Mouse (Mus musculus): ENCODE results near the gene Hivep3. TPM values are rescaled to one million over a fixed set of nuclear protein-coding genes. Genes with fewer than 3 reads are reported as not detected.

The Hivep3 gene
- polyA plus RNA-seq, 1 experiment from 2014 or later, result 9.7 TPM

- no peak overlapping the region for H3K27ac ChIP-seq
- WGBS (ENCODE audit: missing documents), result 82% methylated on average over 5 of the region's 5 CpGs
- no peak overlapping the region for H3K4me3 ChIP-seq (ENCODE audit: inconsistent target)
- no peaks in the 10 kb centered on the region for H3K79me2 ChIP-seq (ENCODE audit: inconsistent target)
- no peaks in the 10 kb centered on the region for H3K36me3 ChIP-seq (ENCODE audit: inconsistent target)
Measured at GRCm38 (mm10) chr4:119979238-119979829, 245.8 kb downstream of the Hivep3 start.

- H3K4me3 ChIP-seq (ENCODE audit: inconsistent target), result no peak overlapping the region
- WGBS (ENCODE audit: missing documents), result 46% methylated on average over 2 of the region's 2 CpGs
- no peak overlapping the region for H3K27ac ChIP-seq
- no peaks in the 10 kb centered on the region for H3K79me2 ChIP-seq (ENCODE audit: inconsistent target)
- no peaks in the 10 kb centered on the region for H3K36me3 ChIP-seq (ENCODE audit: inconsistent target)
Measured at GRCm38 (mm10) chr4:119979918-119980317, 246.3 kb downstream of the Hivep3 start.

GRCm38 (mm10) chr4:119981047-119981720 lies 247.6 kb downstream of the Hivep3 start:
- Histone ChIP-seq H3K27ac (no peak overlapping the region), H3K4me3 (ENCODE audit: inconsistent target) (no peak overlapping the region), H3K36me3 (ENCODE audit: inconsistent target) (no peaks in the 10 kb centered on the region), H3K79me2 (ENCODE audit: inconsistent target) (no peaks in the 10 kb centered on the region)
- WGBS (ENCODE audit: missing documents), result 98% methylated on average over 12 of the region's 12 CpGs

GRCm38 (mm10) chr4:119986065-119986464 lies 252.5 kb downstream of the Hivep3 start:
- H3K4me3 ChIP-seq (ENCODE audit: inconsistent target), result no peak overlapping the region
- H3K27ac ChIP-seq, result no peak overlapping the region
- WGBS (ENCODE audit: missing documents), result 90% methylated on average over 5 of the region's 5 CpGs
- H3K79me2 ChIP-seq (ENCODE audit: inconsistent target), result no peaks in the 10 kb centered on the region
- no peaks in the 10 kb centered on the region for H3K36me3 ChIP-seq (ENCODE audit: inconsistent target)

GRCm38 (mm10) chr4:119986580-119987291 lies 253.2 kb downstream of the Hivep3 start:
- Histone ChIP-seq H3K27ac (no peak overlapping the region), H3K4me3 (ENCODE audit: inconsistent target) (no peak overlapping the region), H3K36me3 (ENCODE audit: inconsistent target) (no peaks in the 10 kb centered on the region), H3K79me2 (ENCODE audit: inconsistent target) (no peaks in the 10 kb centered on the region)
- WGBS (ENCODE audit: missing documents), result 92% methylated on average over 5 of the region's 5 CpGs

GRCm38 (mm10) chr4:119987376-119988087 lies 253.9 kb downstream of the Hivep3 start:
- no peak overlapping the region for H3K4me3 ChIP-seq (ENCODE audit: inconsistent target)
- WGBS (ENCODE audit: missing documents), result 73% methylated on average over 4 of the region's 4 CpGs
- no peaks in the 10 kb centered on the region for H3K79me2 ChIP-seq (ENCODE audit: inconsistent target)
- H3K36me3 ChIP-seq (ENCODE audit: inconsistent target), result no peaks in the 10 kb centered on the region
- no peak overlapping the region for H3K27ac ChIP-seq

GRCm38 (mm10) chr4:119989031-119989693 lies 255.6 kb downstream of the Hivep3 start:
- Histone ChIP-seq H3K36me3 (ENCODE audit: inconsistent target) (no peaks in the 10 kb centered on the region), H3K4me3 (ENCODE audit: inconsistent target) (no peak overlapping the region), H3K27ac (no peak overlapping the region), H3K79me2 (ENCODE audit: inconsistent target) (no peaks in the 10 kb centered on the region)
- 95% methylated on average over 3 of the region's 3 CpGs for WGBS (ENCODE audit: missing documents)

GRCm38 (mm10) chr4:119990346-119990745 lies 256.8 kb downstream of the Hivep3 start:
- no peak overlapping the region for H3K27ac ChIP-seq
- 73% methylated on average over 3 of the region's 3 CpGs for WGBS (ENCODE audit: missing documents)
- H3K36me3 ChIP-seq (ENCODE audit: inconsistent target), result no peaks in the 10 kb centered on the region
- no peak overlapping the region for H3K4me3 ChIP-seq (ENCODE audit: inconsistent target)
- H3K79me2 ChIP-seq (ENCODE audit: inconsistent target), result no peaks in the 10 kb centered on the region

- 97% methylated on average over 3 of the region's 3 CpGs for WGBS (ENCODE audit: missing documents)
- H3K36me3 ChIP-seq (ENCODE audit: inconsistent target), result no peaks in the 10 kb centered on the region
- no peak overlapping the region for H3K4me3 ChIP-seq (ENCODE audit: inconsistent target)
- H3K79me2 ChIP-seq (ENCODE audit: inconsistent target), result no peaks in the 10 kb centered on the region
- H3K27ac ChIP-seq, result no peak overlapping the region
Measured at GRCm38 (mm10) chr4:119990841-119991240, 257.3 kb downstream of the Hivep3 start.

- H3K27ac ChIP-seq, result no peak overlapping the region
- no peaks in the 10 kb centered on the region for H3K36me3 ChIP-seq (ENCODE audit: inconsistent target)
- 45% methylated on average over 4 of the region's 4 CpGs for WGBS (ENCODE audit: missing documents)
- no peak overlapping the region for H3K4me3 ChIP-seq (ENCODE audit: inconsistent target)
- no peaks in the 10 kb centered on the region for H3K79me2 ChIP-seq (ENCODE audit: inconsistent target)
Measured at GRCm38 (mm10) chr4:119991758-119992157, 258.2 kb downstream of the Hivep3 start.

- Histone ChIP-seq H3K27ac (no peak overlapping the region), H3K79me2 (ENCODE audit: inconsistent target) (no peaks in the 10 kb centered on the region), H3K4me3 (ENCODE audit: inconsistent target) (no peak overlapping the region), H3K36me3 (ENCODE audit: inconsistent target) (no peaks in the 10 kb centered on the region)
- 83% methylated on average over 1 of the region's 1 CpGs for WGBS (ENCODE audit: missing documents)
Measured at GRCm38 (mm10) chr4:119996377-119996776, 262.8 kb downstream of the Hivep3 start.

GRCm38 (mm10) chr4:119997351-119997750 lies 263.8 kb downstream of the Hivep3 start:
- Histone ChIP-seq H3K4me3 (ENCODE audit: inconsistent target) (no peak overlapping the region), H3K36me3 (ENCODE audit: inconsistent target) (no peaks in the 10 kb centered on the region)
- WGBS (ENCODE audit: missing documents), result 96% methylated on average over 7 of the region's 7 CpGs

GRCm38 (mm10) chr4:119998911-119999310 lies 265.3 kb downstream of the Hivep3 start:
- no peaks in the 10 kb centered on the region for H3K79me2 ChIP-seq (ENCODE audit: inconsistent target)
- no peak overlapping the region for H3K27ac ChIP-seq
- no peaks in the 10 kb centered on the region for H3K36me3 ChIP-seq (ENCODE audit: inconsistent target)
- H3K4me3 ChIP-seq (ENCODE audit: inconsistent target), result no peak overlapping the region
- 87% methylated on average over 5 of the region's 5 CpGs for WGBS (ENCODE audit: missing documents)

More at GRCm38 (mm10) chr4:119997351-119997750, 263.8 kb downstream of the Hivep3 start:
- H3K27ac ChIP-seq, result no peak overlapping the region
- no peaks in the 10 kb centered on the region for H3K79me2 ChIP-seq (ENCODE audit: inconsistent target)

- no peak overlapping the region for H3K4me3 ChIP-seq (ENCODE audit: inconsistent target)
- no peaks in the 10 kb centered on the region for H3K36me3 ChIP-seq (ENCODE audit: inconsistent target)
- H3K79me2 ChIP-seq (ENCODE audit: inconsistent target), result no peaks in the 10 kb centered on the region
- WGBS (ENCODE audit: missing documents), result 96% methylated on average over 7 of the region's 7 CpGs
- no peak overlapping the region for H3K27ac ChIP-seq
Measured at GRCm38 (mm10) chr4:120000881-120001280, 267.3 kb downstream of the Hivep3 start.

Measured in macrophage (primary cell).